Mouse (Mus musculus) cerebellum, postnatal 25 days (tissue): ENCODE measurements around the gene Yju2.
"Not testable (repeated sequence)": the region's sequence is repeated elsewhere in the genome, so short reads cannot be mapped to it uniquely, and the experiment has no call there.

Experiments used
- DNase-seq, 2 experiments: peaks; one replicate each; pipeline ENCODE4 v3.0.0; 2021; ENCODE audit warnings: mixed read lengths in 2 of 2

The Yju2 gene

DNA sequence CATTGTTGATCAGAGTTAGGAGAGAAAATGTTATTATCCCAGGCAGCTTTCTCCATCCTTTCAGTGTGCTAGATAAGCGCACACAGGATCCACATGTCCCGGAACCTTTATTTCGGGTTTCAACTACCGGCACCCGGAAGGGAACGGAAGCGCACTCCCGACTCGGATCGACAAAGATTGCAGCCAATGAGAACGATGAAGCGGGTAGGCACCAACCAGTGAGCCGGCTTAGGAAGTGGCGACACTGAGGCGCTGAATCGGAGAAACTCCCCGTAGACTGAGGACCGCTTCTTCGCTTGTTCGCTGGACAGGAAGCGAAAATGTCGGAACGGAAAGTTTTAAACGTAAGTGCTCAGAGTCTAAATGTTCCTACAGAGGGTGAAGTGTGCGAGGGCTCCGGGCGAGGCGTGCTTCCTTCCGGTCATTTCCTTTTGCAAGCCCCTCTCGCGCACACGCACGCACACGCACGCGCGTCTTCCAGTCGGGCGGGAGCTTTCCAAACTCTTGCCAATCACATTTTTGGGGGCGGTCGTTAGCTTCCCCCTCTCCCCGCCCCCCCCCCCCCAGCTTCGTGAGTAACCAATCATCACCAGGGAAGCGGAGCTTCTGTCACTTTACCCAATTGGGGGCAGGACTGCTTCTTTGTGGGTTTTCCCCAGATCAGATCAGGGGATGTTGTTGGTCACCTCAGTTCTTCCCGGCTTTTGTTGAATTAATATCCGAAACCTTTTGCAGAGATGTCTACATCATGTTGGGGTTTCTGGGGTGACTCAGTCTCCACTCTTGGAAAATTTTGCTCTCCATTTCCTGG is at the start of gene Yju2:
Gene Yju2 (plus strand): TSS at position 182 of the 811 bp plus-strand sequence.
- DNase-seq = peak; percentile 93 to 96

DNA sequence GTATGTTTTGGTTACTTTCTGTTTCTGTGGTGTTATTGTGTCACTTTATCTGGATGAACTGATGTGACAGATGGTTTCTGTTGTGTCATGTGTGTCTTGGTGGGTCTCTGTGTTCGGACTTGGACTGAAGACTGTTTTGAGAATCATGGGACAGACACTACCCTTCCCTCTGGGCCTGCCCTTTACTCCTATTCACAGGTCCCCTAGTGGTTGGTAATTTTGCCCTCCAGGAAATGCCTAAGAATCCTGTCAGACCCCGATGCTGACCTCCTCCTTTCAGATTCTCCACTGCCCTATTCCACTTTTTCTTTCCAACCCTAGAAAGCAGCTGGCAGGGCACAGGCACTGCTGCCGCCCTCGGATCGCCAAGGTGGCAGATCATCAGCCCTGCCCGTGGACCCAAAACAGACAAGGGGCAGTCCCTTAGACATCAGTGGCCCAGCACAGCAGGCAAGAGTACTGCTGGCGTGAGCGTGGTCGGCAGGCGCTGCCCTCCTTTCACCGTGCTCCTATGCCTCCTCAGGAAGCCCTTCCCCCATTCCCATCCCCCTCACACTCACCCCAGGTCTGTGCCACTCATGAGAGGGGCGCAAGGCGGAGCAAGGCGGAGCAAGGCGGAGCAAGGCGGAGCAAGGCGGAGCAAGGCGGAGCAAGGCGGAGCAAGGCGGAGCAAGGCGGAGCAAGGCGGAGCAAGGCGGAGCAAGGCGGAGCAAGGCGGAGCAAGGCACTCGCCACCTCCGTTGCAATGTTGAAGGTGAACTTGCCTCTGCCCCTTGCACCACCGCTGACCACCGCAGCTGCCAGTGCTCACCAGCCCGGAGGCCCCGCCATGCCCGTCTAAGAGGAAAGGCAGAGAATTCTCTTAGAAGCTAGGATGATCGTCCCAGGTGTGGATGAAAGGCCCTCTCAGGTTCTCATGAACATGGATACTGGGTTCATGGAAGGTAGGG is 27.1 kb upstream of the Yju2 start:
- DNase-seq = peak; percentile 71 to 76

DNA sequence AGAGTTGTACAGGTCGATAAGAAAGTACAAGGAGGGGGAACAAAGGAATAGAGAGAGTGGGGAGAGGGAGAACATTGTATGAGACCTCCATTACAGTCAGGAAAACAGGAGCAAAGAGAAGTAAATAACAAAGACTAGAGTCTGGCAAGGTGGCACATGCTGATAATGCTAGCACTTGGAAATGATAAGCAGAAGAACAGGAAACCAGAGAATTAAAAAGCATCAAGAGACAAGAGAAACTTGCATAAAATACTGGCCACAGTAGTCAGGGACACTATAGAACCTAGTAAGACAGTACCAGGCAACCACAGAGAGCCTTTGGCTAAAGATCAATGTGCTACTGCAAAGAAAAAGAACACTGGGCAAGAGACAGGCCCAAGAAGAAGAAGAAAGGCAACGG is 26.3 kb upstream of the Yju2 start:
- no peak for DNase-seq

- no peak for DNase-seq
These were observed 25.7 kb upstream of the Yju2 start for GRCm38 (mm10) chr17:55933191-55933590.

GRCm38 (mm10) chr17:55944387-55944865 is 14.5 kb upstream of the Yju2 start:
- not testable (repeated sequence) for DNase-seq

DNA sequence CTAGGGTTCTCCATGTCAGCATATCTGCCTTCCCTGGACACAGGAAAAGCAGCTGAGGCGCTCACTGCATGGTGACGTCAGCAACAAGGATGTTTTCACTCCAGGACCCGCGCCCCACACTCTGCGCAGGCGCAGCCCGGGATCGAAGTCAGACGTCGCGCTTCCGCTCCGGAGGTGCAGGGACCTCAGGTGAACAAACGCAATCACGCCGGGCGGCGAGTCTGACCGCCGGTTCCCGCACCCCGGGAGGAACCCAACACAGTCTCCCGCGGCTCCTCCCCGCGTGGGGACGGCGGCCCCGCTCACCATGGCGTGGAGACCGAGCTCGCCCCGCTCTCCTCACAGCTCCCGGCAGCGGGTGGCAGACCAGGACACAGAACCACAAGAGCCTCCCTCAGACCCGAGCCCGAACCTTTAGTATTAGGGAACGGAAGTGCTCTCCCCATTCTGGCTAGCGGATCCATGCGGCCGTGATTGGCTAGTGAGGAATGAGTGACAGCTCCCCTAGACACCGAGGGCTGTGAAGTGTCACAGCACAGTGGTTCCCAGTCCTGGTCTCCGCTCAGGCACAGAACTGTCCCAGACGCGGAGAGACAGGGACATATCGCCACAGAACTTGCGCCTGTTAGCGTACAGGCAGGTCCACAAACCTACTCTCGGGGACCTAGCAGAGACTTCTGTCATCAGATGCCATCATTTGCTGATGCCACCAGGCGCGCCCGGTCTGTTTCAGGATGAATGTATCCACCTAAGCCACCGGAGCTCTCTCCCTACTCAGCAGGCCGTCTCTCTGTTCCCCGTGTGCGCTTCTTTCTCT is 13.8 kb upstream of the Yju2 start:
- peak; percentile 94 to 95 for DNase-seq

- DNase-seq = no peak
These were observed 13.2 kb upstream of the Yju2 start for GRCm38 (mm10) chr17:55945696-55946095.

DNA sequence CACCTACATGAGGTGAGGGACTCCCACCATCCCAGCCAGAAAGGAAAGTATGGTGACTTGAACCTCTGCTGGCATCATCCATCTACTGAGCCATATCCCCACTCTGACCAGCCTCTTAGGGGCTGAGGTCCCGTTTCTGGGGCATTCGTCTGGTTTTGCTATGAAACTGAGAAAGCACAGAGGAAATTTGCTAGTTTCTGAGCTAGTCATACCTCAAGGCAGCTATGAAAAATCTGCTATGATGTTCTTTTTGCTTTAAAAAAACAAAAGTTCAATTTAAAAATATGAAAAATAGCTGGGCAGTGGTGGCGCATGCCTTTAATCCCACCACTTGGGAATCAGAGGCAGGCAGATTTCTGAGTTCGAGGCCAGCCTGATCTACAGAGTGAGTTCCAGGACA is 10.3 kb upstream of the Yju2 start:
- DNase-seq = no peak

DNA sequence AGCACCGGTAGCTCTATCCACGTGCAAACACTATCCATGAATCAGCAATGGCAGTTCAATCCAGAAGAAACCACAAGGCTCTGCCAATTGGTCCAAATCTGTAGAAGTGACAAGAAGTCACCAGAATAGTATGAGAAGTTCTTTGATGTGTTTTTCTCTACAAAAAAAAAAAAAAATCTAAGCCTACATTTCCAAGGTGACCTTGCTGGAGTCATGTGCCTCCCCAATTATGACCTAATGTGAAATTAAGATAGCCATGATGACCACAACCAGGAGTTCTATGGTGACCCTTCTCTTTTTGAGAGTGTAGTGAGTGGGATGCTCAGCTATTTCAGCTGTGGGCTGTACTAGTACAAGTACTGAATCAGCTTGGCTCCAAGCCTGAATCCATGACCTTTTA is 9.5 kb upstream of the Yju2 start, which contains the start of gene Zfp119b:
Gene Zfp119b (minus strand): TSS at position 101 of the 400 bp plus-strand sequence.
- no peak for DNase-seq

GRCm38 (mm10) chr17:55950601-55951000 is 8.3 kb upstream of the Yju2 start:
- no peak for DNase-seq

DNA sequence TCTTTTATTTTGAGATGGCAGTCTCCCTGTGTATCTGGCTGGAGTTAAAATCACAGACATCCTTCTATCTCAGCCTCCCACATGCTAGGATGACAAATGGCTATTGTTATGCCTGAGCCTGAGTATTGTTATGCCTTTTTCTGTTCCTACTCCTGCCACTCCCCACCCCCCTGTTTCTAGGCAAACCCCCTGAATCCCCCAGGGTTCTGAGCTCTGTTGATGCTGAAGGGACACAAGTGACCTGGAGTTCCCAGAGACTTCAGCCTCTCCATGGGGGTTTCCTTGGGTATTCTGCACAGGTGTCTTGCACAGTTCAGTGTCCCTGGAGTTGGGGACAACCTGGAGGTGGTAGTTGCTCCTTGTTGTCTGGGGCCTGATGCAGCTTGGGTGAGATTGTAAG is 6.9 kb upstream of the Yju2 start:
- no peak for DNase-seq

DNA sequence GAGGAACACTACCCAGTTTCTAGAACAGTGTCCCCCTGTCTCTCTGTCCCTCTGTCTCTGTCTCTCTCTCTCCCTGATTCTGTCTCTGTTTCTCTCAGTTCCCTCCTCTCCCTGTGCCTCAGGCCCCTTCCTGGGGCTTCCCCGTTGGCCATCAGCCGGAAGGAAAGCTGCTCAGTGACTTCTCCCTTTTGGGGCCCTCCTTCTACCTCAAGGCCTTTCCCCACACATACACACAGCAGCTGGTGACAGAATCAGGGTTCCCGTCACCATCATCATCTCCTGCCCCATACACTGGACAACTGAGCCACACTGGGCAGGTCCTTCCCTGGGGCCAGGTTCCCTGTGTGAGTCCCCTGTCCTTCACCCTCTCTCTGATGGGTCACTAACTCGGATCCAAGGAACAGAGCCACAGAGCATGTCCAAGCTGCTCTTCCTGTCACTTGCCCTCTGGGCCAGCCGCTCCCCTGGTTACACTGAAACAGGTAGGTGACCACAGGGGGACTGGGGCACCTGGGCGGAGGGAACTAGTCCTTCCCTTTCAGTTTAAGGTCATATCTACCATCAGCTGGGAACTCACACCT is 6.4 kb upstream of the Yju2 start, which contains the start of gene Ebi3:
Gene Ebi3 (plus strand): TSS at position 194 of the 581 bp plus-strand sequence.
- DNase-seq = no peak

DNA sequence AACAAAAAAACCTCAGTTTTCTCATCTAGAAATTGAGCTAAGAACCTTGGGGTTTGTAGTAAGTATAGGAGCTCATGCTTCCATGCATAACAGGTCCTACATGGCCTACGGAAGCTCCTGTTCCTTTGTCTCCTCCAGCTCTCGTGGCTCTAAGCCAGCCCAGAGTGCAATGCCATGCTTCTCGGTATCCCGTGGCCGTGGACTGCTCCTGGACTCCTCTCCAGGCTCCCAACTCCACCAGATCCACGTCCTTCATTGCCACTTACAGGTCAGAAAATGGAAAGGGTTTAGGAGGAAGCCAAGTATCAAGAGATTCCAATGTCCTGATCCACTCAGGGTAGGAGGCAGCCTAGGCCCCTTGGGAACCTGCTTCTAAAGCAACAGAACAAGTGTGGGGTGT is 5.1 kb upstream of the Yju2 start:
- no peak for DNase-seq

DNA sequence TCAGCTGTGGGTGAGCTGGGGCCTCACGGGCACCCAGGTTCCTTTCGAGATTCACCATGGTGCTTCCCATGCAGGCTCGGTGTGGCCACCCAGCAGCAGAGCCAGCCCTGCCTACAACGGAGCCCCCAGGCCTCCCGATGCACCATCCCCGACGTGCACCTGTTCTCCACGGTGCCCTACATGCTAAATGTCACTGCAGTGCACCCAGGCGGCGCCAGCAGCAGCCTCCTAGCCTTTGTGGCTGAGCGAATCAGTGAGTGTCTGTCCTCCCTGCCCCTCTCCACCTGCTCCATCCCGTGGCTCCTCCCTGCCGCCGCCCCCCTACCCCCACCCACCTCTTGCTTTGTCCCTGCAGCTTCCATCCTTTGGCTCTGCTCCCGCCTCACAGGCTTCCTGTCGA is 4.7 kb upstream of the Yju2 start:
- no peak for DNase-seq

DNA sequence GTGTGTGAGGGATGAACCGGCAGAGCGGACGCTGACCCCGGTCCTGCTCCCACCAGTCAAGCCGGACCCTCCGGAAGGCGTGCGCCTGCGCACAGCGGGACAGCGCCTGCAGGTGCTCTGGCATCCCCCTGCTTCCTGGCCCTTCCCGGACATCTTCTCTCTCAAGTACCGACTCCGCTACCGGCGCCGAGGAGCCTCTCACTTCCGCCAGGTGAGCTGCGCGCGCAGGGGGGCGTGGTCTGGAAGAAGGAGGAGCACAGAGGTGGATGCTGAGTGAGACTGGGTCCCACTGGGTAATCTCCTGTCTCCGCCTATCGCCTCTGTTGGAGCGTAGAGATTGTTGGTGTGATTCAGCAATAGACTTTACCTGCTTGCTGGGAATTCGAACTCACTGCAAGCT is 2.8 kb upstream of the Yju2 start:
- peak; percentile 90 to 95 for DNase-seq

DNA sequence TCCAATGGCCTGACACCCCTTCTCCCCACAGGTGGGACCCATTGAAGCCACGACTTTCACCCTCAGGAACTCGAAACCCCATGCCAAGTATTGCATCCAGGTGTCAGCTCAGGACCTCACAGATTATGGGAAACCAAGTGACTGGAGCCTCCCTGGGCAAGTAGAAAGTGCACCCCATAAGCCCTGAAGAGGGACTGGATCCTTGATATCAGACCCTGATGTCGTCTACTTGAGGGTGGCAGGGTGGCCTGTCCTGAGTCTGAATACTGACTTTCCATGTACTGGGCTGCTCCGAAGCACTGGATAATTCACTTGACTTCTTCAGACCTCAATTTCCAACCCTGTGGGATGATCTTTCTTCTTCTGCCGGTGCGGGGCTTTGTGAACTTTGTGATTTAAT is 2.3 kb upstream of the Yju2 start:
- DNase-seq = no peak

- peak; percentile 83 to 92 for DNase-seq
These were observed 1.7 kb upstream of the Yju2 start for GRCm38 (mm10) chr17:55957168-55957567.

- DNase-seq = peak in 1 of 2 experiments; percentile 4
These were observed 944 bp upstream of the Yju2 start for GRCm38 (mm10) chr17:55957726-55958583.

DNA sequence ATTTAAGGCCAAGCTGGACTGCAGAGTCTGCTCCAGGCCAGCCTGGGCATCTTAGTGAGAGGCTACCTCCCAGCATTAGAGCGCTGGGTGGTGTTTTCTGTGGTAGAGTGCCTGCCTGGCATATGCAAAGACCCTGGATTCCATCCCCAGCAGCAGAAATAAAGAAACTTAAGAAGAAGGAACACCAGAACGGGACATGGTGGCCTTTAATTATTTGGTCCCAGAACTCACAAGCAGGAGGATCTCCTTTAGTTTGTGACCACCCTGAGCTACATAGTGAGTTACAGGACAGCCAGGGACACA is 364 bp upstream of the Yju2 start:
- DNase-seq = no peak

DNA sequence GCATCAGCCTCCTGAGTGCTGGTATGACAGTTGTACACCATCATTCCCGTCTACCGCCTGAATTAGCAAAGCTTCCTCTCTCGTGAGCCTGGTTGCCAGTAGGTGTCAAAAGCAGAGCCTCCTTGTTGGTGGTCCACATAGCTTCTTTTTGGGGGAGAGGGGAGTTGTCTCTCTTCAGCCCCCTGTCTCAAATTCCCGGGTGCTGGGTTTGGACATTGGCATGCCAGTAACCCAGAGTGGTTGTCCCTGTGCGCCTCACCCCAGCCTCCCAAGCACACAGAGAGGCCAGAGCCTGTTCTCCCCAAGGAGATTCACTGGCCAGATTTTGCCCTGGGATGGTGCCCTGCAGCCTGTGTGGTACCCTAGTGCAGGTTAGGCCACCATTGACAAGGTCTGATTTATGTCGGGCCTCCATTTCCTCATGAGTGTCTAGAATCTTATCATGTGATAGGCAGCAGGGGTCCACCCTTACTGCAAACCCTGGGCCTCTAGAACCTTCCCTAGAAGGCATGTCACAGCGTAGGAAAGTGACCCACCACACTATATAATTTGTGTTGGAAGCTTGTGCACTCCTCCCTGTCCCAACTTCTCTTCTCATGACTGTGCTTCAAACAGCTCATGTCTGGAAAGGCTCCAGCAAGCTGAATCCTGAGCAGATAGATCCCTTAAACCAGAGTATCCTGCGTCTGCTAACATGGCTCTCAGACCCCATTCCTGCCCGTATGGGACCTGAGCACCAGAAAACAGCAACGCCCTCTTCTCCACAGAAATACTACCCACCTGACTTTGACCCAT is 1.2 kb downstream of the Yju2 start:
- peak in 1 of 2 experiments; percentile 35 for DNase-seq
